Mouse (Mus musculus) embryonic facial prominence, embryonic 11.5 days (tissue): Measurements from ENCODE around the gene Kcnma1. TPM values are rescaled to one million over a fixed set of nuclear protein-coding genes. Genes with fewer than 3 reads are reported as not detected.

Experiments
- ATAC-seq: fragments of 200-750 bp; cut with Nextera tagmentation; replicated peaks from 2 replicates; pipeline ENCODE4 v1.8.0; 2017; ENCODE audit warnings: low read depth; ENCODE audit not compliant: insufficient number of reproducible peaks, low FRiP score, low TSS enrichment
- DNase-seq: peaks from one replicate; pipeline ENCODE4 v3.0.0-alpha.2; 2015; ENCODE audit warnings: low spot score
- H3K27ac ChIP-seq: fragments of 300-500 bp; sonication (generic); replicated peaks from 2 replicates; pipeline ENCODE4 v1.5.1; 2014; ENCODE audit warnings: mild to moderate bottlenecking, low read depth, low read length, control low read depth
- H3K27me3 ChIP-seq: fragments of 300-500 bp; sonication (generic); 2 replicates; pipeline ENCODE4 v1.6.1; 2014; ENCODE audit warnings: mild to moderate bottlenecking, low read length, moderate library complexity, mixed read lengths; ENCODE audit not compliant: control insufficient read depth, insufficient read depth
- H3K36me3 ChIP-seq: fragments of 300-500 bp; sonication (generic); replicated peaks from 2 replicates; pipeline ENCODE4 v1.6.1; 2014; ENCODE audit warnings: low read depth, mild to moderate bottlenecking, low read length, moderate library complexity, mixed read lengths; ENCODE audit not compliant: control insufficient read depth, insufficient read depth
- H3K4me1 ChIP-seq: fragments of 300-500 bp; sonication (generic); 2 replicates; pipeline ENCODE4 v1.6.1; 2014; ENCODE audit warnings: low read length, mixed read lengths; ENCODE audit not compliant: control insufficient read depth, insufficient read depth
- H3K4me2 ChIP-seq: fragments of 300-500 bp; sonication (generic); 2 replicates; pipeline ENCODE4 v1.6.1; 2014; ENCODE audit warnings: low read depth, mild to moderate bottlenecking, control low read depth, low read length, moderate library complexity
- H3K4me3 ChIP-seq: fragments of 300-500 bp; sonication (generic); 2 replicates; pipeline ENCODE4 v1.5.1; 2014; ENCODE audit warnings: low read depth, low read length, control low read depth
- H3K9ac ChIP-seq: fragments of 300-500 bp; sonication (generic); replicated peaks from 2 replicates; pipeline ENCODE4 v1.6.1; 2014; ENCODE audit warnings: mild to moderate bottlenecking, control low read depth, low read length
- H3K9me3 ChIP-seq: fragments of 300-500 bp; sonication (generic); replicated peaks from 2 replicates; pipeline ENCODE4 v1.6.1; 2016; ENCODE audit warnings: mild to moderate bottlenecking, low read length, inconsistent platforms, mixed read lengths; ENCODE audit not compliant: control insufficient read depth
- WGBS: fragments of 180-500 bp; shearing (Covaris S2); extraction: QIAGEN DNeasy Blood & Tissue Kit; methylation state at CpG from one replicate; pipeline ENCODE4 v1.1.7; 2014; 5-methylcytosine and 5-hydroxymethylcytosine counted together
- polyA plus RNA-seq: library from polyadenylated mRNA; unstranded; fragments of >200 nt; fragmentation: Nextera tagmentation; extraction: Ambion mirVana; gene quantifications from 2 replicates; pipeline ENCODE4 v1.2.1, GENCODE M21; 2014

Gene Kcnma1
- polyA plus RNA-seq, 1 experiment from 2014 or later = 0.87 TPM

- Histone ChIP-seq H3K4me2 (no peak overlapping the region), H3K9ac (no peak overlapping the region), H3K36me3 (no peaks in the 10 kb centered on the region), H3K9me3 (no peaks in the 10 kb centered on the region), H3K4me1 (no peaks in the 10 kb centered on the region), H3K4me3 (no peak overlapping the region), H3K27me3 (no peaks in the 10 kb centered on the region), H3K27ac (no peak overlapping the region)
- ATAC-seq = no peak
- DNase-seq = no peak
These were observed 310.0 kb downstream of the Kcnma1 start for GRCm38 (mm10) chr14:23704303-23704702.

- DNase-seq = no peak
- H3K4me2 ChIP-seq = no peak overlapping the region
- H3K4me3 ChIP-seq = no peak overlapping the region
- H3K27me3 ChIP-seq = no peaks in the 10 kb centered on the region
- ATAC-seq = no peak
- H3K4me1 ChIP-seq = no peaks in the 10 kb centered on the region
- no peaks in the 10 kb centered on the region for H3K9me3 ChIP-seq
- no peak overlapping the region for H3K27ac ChIP-seq
- no peak overlapping the region for H3K9ac ChIP-seq
- WGBS = 75% methylated on average over 3 of the region's 3 CpGs
- H3K36me3 ChIP-seq = no peaks in the 10 kb centered on the region
These were observed 317.9 kb downstream of the Kcnma1 start for GRCm38 (mm10) chr14:23696341-23696740.

- 41% methylated on average over 5 of the region's 5 CpGs for WGBS
- DNase-seq (peak; percentile 33), ATAC-seq (no peak)
These were observed 324.6 kb downstream of the Kcnma1 start for GRCm38 (mm10) chr14:23689681-23690080.

GRCm38 (mm10) chr14:23688513-23688912, 325.8 kb downstream of the Kcnma1 start:
- Histone ChIP-seq H3K27ac (no peak overlapping the region), H3K36me3 (no peaks in the 10 kb centered on the region), H3K27me3 (no peaks in the 10 kb centered on the region), H3K4me1 (no peaks in the 10 kb centered on the region), H3K9me3 (no peaks in the 10 kb centered on the region), H3K9ac (no peak overlapping the region), H3K4me3 (no peak overlapping the region), H3K4me2 (no peak overlapping the region)
- ATAC-seq (no peak), DNase-seq (no peak)
- 84% methylated on average over 3 of the region's 3 CpGs for WGBS

More at GRCm38 (mm10) chr14:23689681-23690080, 324.6 kb downstream of the Kcnma1 start:
- Histone ChIP-seq H3K36me3 (no peaks in the 10 kb centered on the region), H3K27me3 (no peaks in the 10 kb centered on the region), H3K4me3 (no peak overlapping the region), H3K9me3 (no peaks in the 10 kb centered on the region), H3K27ac (no peak overlapping the region), H3K4me1 (no peaks in the 10 kb centered on the region), H3K9ac (no peak overlapping the region), H3K4me2 (no peak overlapping the region)

GRCm38 (mm10) chr14:23684463-23685066, 329.7 kb downstream of the Kcnma1 start:
- Histone ChIP-seq H3K27me3 (no peaks in the 10 kb centered on the region), H3K4me3 (no peak overlapping the region), H3K9me3 (no peaks in the 10 kb centered on the region), H3K4me1 (no peaks in the 10 kb centered on the region), H3K36me3 (no peaks in the 10 kb centered on the region), H3K9ac (no peak overlapping the region), H3K27ac (no peak overlapping the region), H3K4me2 (no peak overlapping the region)
- ATAC-seq (no peak), DNase-seq (peak; percentile 21)
- WGBS = 59% methylated on average over 3 of the region's 3 CpGs

GRCm38 (mm10) chr14:23682758-23683157, 331.5 kb downstream of the Kcnma1 start:
- Histone ChIP-seq H3K9ac (no peak overlapping the region), H3K4me2 (no peak overlapping the region), H3K4me1 (no peaks in the 10 kb centered on the region), H3K36me3 (no peaks in the 10 kb centered on the region), H3K27ac (no peak overlapping the region), H3K9me3 (no peaks in the 10 kb centered on the region), H3K27me3 (no peaks in the 10 kb centered on the region), H3K4me3 (no peak overlapping the region)
- 77% methylated on average over 4 of the region's 4 CpGs for WGBS
- DNase-seq (no peak), ATAC-seq (no peak)

- no peaks in the 10 kb centered on the region for H3K36me3 ChIP-seq
- H3K27me3 ChIP-seq = no peaks in the 10 kb centered on the region
- no peaks in the 10 kb centered on the region for H3K4me1 ChIP-seq
- H3K9ac ChIP-seq = no peak overlapping the region
- no peak overlapping the region for H3K27ac ChIP-seq
- DNase-seq (peak; percentile 28), ATAC-seq (no peak)
- 65% methylated on average over 2 of the region's 2 CpGs for WGBS
- no peak overlapping the region for H3K4me2 ChIP-seq
- H3K9me3 ChIP-seq = no peaks in the 10 kb centered on the region
- no peak overlapping the region for H3K4me3 ChIP-seq
These were observed 334.9 kb downstream of the Kcnma1 start for GRCm38 (mm10) chr14:23679378-23679777.

- H3K9me3 ChIP-seq = no peaks in the 10 kb centered on the region
- H3K36me3 ChIP-seq = no peaks in the 10 kb centered on the region
- H3K4me2 ChIP-seq = no peak overlapping the region
- WGBS = 96% methylated on average over 3 of the region's 3 CpGs
- no peak overlapping the region for H3K27ac ChIP-seq
- no peaks in the 10 kb centered on the region for H3K4me1 ChIP-seq
- no peak overlapping the region for H3K4me3 ChIP-seq
- no peak overlapping the region for H3K9ac ChIP-seq
- DNase-seq = no peak
- no peak for ATAC-seq
- no peaks in the 10 kb centered on the region for H3K27me3 ChIP-seq
These were observed 347.9 kb downstream of the Kcnma1 start for GRCm38 (mm10) chr14:23666420-23666819.
